Mouse (Mus musculus) ES-Bruce4 (cell line): ENCODE results near the gene Cdh4. TPM values are rescaled to one million over a fixed set of nuclear protein-coding genes. Genes with fewer than 3 reads are reported as not detected.

ENCODE experiments used
- H3K27ac ChIP-seq: 2 replicates; pipeline ENCODE4 v1.5.1; 2012; ENCODE audit warnings: low read length, inconsistent platforms; ENCODE audit not compliant: insufficient read depth
- H3K27me3 ChIP-seq: 2 replicates; pipeline ENCODE4 v1.6.1; 2012; ENCODE audit warnings: mild to moderate bottlenecking, low read length, inconsistent platforms; ENCODE audit not compliant: control insufficient read depth, poor library complexity, insufficient read depth, severe bottlenecking
- H3K36me3 ChIP-seq: 2 replicates; pipeline ENCODE4 v1.6.1; 2012; ENCODE audit warnings: inconsistent platforms, mild to moderate bottlenecking, low read length, moderate library complexity; ENCODE audit not compliant: control insufficient read depth, poor library complexity, insufficient read depth, severe bottlenecking
- H3K4me1 ChIP-seq: one replicate; pipeline ENCODE4 v1.8.1; 2011; ENCODE audit warnings: low read length; ENCODE audit not compliant: control insufficient read depth, insufficient read depth
- H3K4me3 ChIP-seq: 2 replicates; pipeline ENCODE4 v1.5.1; 2011; ENCODE audit warnings: low read depth, mild to moderate bottlenecking, low read length
- H3K9ac ChIP-seq: 2 replicates; pipeline ENCODE4 v1.6.1; 2012; ENCODE audit warnings: low read depth, mild to moderate bottlenecking, inconsistent platforms; ENCODE audit not compliant: poor library complexity, severe bottlenecking
- H3K9me3 ChIP-seq: replicated peaks from 2 replicates; pipeline ENCODE4 v1.6.1; 2012; ENCODE audit warnings: mild to moderate bottlenecking, low read length, inconsistent platforms; ENCODE audit not compliant: control insufficient read depth, poor library complexity, insufficient read depth, severe bottlenecking
- CTCF ChIP-seq: IDR thresholded peaks from one replicate; pipeline ENCODE4 v1.8.1; 2011; ENCODE audit warnings: low read depth, low read length
- EP300 ChIP-seq: IDR thresholded peaks from 2 replicates; pipeline ENCODE4 v1.6.1; 2011; ENCODE audit warnings: low read depth, low read length; ENCODE audit not compliant: insufficient read depth
- POLR2A ChIP-seq: IDR thresholded peaks from one replicate; pipeline ENCODE4 v1.8.1; 2011; ENCODE audit warnings: low read length; ENCODE audit not compliant: insufficient read depth
- polyA plus RNA-seq: library from polyadenylated mRNA; stranded (reverse); fragments of >200 nt; gene quantifications from 2 replicates; pipeline ENCODE4 v1.2.4, GENCODE M21; 2011; ENCODE audit warnings: low read depth; ENCODE audit not compliant: missing spikeins, insufficient read depth, insufficient read length

The Cdh4 gene
- polyA plus RNA-seq, 1 experiment = 1.4 TPM

DNA sequence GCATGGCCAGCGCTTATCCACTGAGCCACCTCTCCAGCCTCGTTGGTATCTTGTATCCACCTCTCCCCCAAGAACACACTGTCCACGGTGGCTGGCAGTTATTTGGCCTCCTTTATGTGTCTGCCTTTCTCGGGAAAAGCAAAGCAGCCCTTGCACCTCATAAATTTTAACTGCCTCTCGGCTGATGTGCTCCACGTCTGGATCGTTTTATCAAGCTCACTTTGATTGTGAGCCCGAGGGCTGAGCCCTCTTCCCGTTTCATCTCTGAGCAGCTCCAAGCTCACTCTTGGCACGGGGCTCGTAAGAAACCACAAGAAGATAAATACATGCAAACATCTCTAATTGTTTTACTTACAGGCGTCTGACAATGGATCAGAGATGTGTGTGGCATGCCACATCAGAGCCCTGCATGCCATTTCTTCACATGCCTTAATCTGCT lies 245.0 kb downstream of the Cdh4 start:
- Histone ChIP-seq H3K27ac (no peak overlapping the region), H3K36me3 (no peaks in the 10 kb centered on the region), H3K9me3 (no peaks in the 10 kb centered on the region)

GRCm38 (mm10) chr2:179688976-179689375 lies 246.7 kb downstream of the Cdh4 start:
- no peak overlapping the region for H3K9ac ChIP-seq
- H3K36me3 ChIP-seq = no peaks in the 10 kb centered on the region
- no peaks in the 10 kb centered on the region for H3K9me3 ChIP-seq
- no peak for TF ChIP-seq EP300
- TF ChIP-seq CTCF = no peak
- TF ChIP-seq POLR2A = no peak
- no peaks in the 10 kb centered on the region for H3K4me1 ChIP-seq
- no peak overlapping the region for H3K27ac ChIP-seq
- no peak overlapping the region for H3K4me3 ChIP-seq
- H3K27me3 ChIP-seq = no peaks in the 10 kb centered on the region

More for the DNA sequence above, 245.0 kb downstream of the Cdh4 start:
- Histone ChIP-seq H3K4me3 (no peak overlapping the region), H3K4me1 (no peaks in the 10 kb centered on the region), H3K27me3 (no peaks in the 10 kb centered on the region), H3K9ac (no peak overlapping the region)
- TF ChIP-seq CTCF = no peak
- no peak for TF ChIP-seq POLR2A
- no peak for TF ChIP-seq EP300

DNA sequence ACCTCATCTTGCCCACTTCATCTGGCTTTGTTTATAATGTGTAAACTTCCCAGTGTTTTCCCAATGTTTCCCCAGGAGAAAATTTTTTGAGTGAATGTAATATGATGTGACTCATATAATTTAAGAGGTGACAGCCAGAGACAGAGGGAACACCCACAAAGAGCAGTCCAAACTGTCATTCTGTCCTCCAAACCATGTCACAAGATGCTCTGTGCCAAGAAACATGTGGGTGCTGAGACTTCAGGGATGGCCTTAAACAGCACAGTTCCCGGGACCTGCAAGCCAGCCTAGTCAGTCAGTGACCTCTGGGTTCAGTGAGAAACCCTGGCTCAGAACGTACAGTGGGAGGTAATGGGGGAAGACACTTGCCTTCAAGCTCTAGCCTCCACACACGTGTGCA lies 247.5 kb downstream of the Cdh4 start:
- Histone ChIP-seq H3K4me3 (no peak overlapping the region), H3K9me3 (no peaks in the 10 kb centered on the region), H3K27me3 (no peaks in the 10 kb centered on the region), H3K4me1 (no peaks in the 10 kb centered on the region), H3K27ac (no peak overlapping the region), H3K36me3 (no peaks in the 10 kb centered on the region), H3K9ac (no peak overlapping the region)
- no peak for TF ChIP-seq POLR2A
- TF ChIP-seq EP300 = no peak
- TF ChIP-seq CTCF = no peak

GRCm38 (mm10) chr2:179690571-179690970 lies 248.3 kb downstream of the Cdh4 start:
- Histone ChIP-seq H3K36me3 (no peaks in the 10 kb centered on the region), H3K27ac (no peak overlapping the region), H3K4me3 (no peak overlapping the region), H3K4me1 (no peaks in the 10 kb centered on the region), H3K27me3 (no peaks in the 10 kb centered on the region), H3K9me3 (no peaks in the 10 kb centered on the region), H3K9ac (no peak overlapping the region)
- TF ChIP-seq EP300 = no peak
- no peak for TF ChIP-seq POLR2A
- TF ChIP-seq CTCF = no peak

DNA sequence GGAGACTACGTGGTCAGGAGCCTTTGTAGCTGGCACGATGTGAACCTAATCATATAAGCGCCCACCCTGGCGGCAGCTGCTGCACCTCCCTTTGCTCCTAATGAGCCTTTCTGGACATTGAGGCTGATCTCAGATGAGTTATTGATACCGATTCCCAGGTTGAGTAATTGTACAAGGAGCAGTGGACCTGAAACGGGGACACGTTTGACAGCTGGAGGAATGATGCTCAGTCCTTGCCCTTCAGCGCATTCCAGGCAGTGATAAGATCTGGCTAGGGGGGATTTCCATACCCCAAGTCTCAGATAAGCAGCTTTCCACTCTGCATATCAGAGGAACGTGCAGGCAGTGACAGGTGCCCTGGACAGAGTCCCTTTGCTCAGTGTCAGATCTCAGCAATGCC lies 252.7 kb downstream of the Cdh4 start:
- no peaks in the 10 kb centered on the region for H3K9me3 ChIP-seq
- no peak overlapping the region for H3K27ac ChIP-seq
- H3K4me3 ChIP-seq = no peak overlapping the region
- TF ChIP-seq POLR2A = no peak
- no peaks in the 10 kb centered on the region for H3K27me3 ChIP-seq
- H3K4me1 ChIP-seq = no peaks in the 10 kb centered on the region
- H3K36me3 ChIP-seq = no peaks in the 10 kb centered on the region
- H3K9ac ChIP-seq = no peak overlapping the region

- no peaks in the 10 kb centered on the region for H3K27me3 ChIP-seq
- H3K9me3 ChIP-seq = no peaks in the 10 kb centered on the region
- no peaks in the 10 kb centered on the region for H3K36me3 ChIP-seq
- H3K4me1 ChIP-seq = no peaks in the 10 kb centered on the region
- H3K9ac ChIP-seq = no peak overlapping the region
- H3K27ac ChIP-seq = no peak overlapping the region
- TF ChIP-seq CTCF (no peak), POLR2A (no peak), EP300 (no peak)
- H3K4me3 ChIP-seq = no peak overlapping the region
Measured at GRCm38 (mm10) chr2:179697601-179698000, 255.4 kb downstream of the Cdh4 start.
